Mouse (Mus musculus) limb, embryonic 11.5 days (tissue): ENCODE measurements around the gene P4ha3. TPM values are rescaled to one million over a fixed set of nuclear protein-coding genes. Genes with fewer than 3 reads are reported as not detected.
"Not testable (repeated sequence)": the region's sequence is repeated elsewhere in the genome, so short reads cannot be mapped to it uniquely, and the experiment has no call there.

ENCODE experiments used
- ATAC-seq: fragments of 200-750 bp; cut with Nextera tagmentation; 2 replicates; pipeline ENCODE4 v1.8.0; 2017; ENCODE audit warnings: low read depth; ENCODE audit not compliant: insufficient number of reproducible peaks, low FRiP score, low TSS enrichment
- DNase-seq: peaks from one replicate; pipeline ENCODE4 v3.0.0-alpha.2; 2015; ENCODE audit warnings: low spot score
- H3K27ac ChIP-seq: fragments of 300-500 bp; sonication (generic); replicated peaks from 2 replicates; pipeline ENCODE4 v1.5.1; 2014; ENCODE audit warnings: low read depth, mild to moderate bottlenecking, low read length
- H3K27me3 ChIP-seq: fragments of 300-500 bp; sonication (generic); 2 replicates; pipeline ENCODE4 v1.6.1; 2014; ENCODE audit warnings: mild to moderate bottlenecking, low read length, mixed read lengths; ENCODE audit not compliant: control insufficient read depth, insufficient read depth
- H3K36me3 ChIP-seq: fragments of 300-500 bp; sonication (generic); 2 replicates; pipeline ENCODE4 v1.6.1; 2014; ENCODE audit warnings: mild to moderate bottlenecking, low read length, moderate library complexity, mixed read lengths; ENCODE audit not compliant: control insufficient read depth, insufficient read depth
- H3K4me1 ChIP-seq: fragments of 300-500 bp; sonication (generic); 2 replicates; pipeline ENCODE4 v1.6.1; 2014; ENCODE audit warnings: low read length, mixed read lengths; ENCODE audit not compliant: control insufficient read depth, insufficient read depth
- H3K4me2 ChIP-seq: fragments of 300-500 bp; sonication (generic); 2 replicates; pipeline ENCODE4 v1.6.1; 2014; ENCODE audit warnings: low read depth, mild to moderate bottlenecking, moderate library complexity; ENCODE audit not compliant: severe bottlenecking
- H3K4me3 ChIP-seq: fragments of 300-500 bp; sonication (generic); 2 replicates; pipeline ENCODE4 v1.5.1; 2014; ENCODE audit warnings: low read depth, low read length
- H3K9ac ChIP-seq: fragments of 300-500 bp; sonication (generic); 2 replicates; pipeline ENCODE4 v1.6.1; 2014; ENCODE audit warnings: mild to moderate bottlenecking, low read length
- H3K9me3 ChIP-seq: fragments of 300-500 bp; sonication (generic); 2 replicates; pipeline ENCODE4 v1.6.1; 2016; ENCODE audit warnings: low read length; ENCODE audit not compliant: control insufficient read depth
- WGBS: fragments of 180-500 bp; shearing (Covaris S2); extraction: QIAGEN DNeasy Blood & Tissue Kit; methylation state at CpG from one replicate; pipeline ENCODE4 v1.1.7; 2014; 5-methylcytosine and 5-hydroxymethylcytosine counted together
- polyA plus RNA-seq: library from polyadenylated mRNA; unstranded; fragments of >200 nt; fragmentation: Nextera tagmentation; extraction: Ambion mirVana; gene quantifications from 2 replicates; pipeline ENCODE4 v1.2.1, GENCODE M21; 2014

The P4ha3 gene
- polyA plus RNA-seq = 5.9 and 6.0 TPM in 2 replicates

- Histone ChIP-seq H3K36me3 (no peaks in the 10 kb centered on the region), H3K9me3 (no peaks in the 10 kb centered on the region), H3K4me1 (peaks cover 12% of the 10 kb centered on the region; the same call in 1 of the 2 replicates), H3K9ac (peak within 1 kb of the TSS; percentile 72), H3K27me3 (peaks cover 17% of the 10 kb centered on the region), H3K27ac (no peak within 1 kb of the TSS; the same call in 1 of the 2 replicates), H3K4me3 (peak within 1 kb of the TSS; percentile 50), H3K4me2 (peak within 1 kb of the TSS; percentile 95)
- 2% methylated on average over 47 of the region's 53 CpGs for WGBS
- ATAC-seq (no peak), DNase-seq (peak; percentile 58)
Observed at GRCm38 (mm10) chr7:100285383-100285782, at the start of gene P4ha3. TSS of gene P4ha3 (plus strand) at chr7:100285520.

DNA sequence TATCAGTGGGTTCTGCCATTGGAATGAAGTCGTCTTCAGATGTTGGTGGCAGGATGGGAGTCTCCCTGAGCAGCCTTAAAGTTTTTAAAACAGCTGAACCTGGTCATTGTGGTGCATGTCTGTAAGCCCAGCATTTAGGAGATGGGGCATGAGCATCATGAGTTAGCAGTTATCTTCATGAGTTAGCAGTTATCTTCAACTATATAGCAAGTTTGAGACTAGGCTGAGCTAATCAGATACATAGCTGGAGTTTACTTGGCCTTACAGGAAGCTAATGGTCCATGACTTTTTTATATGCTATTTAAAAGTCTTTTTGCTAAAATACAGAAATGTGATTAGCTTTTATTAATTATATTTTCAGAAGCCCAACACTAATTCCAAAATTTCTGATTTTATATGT, 47.0 kb upstream of the P4ha3 start:
- Histone ChIP-seq H3K4me2 (no peak overlapping the region), H3K4me3 (no peak overlapping the region), H3K9ac (no peak overlapping the region), H3K27ac (no peak overlapping the region), H3K9me3 (no peaks in the 10 kb centered on the region), H3K36me3 (no peaks in the 10 kb centered on the region), H3K27me3 (no peaks in the 10 kb centered on the region), H3K4me1 (no peaks in the 10 kb centered on the region)
- 89% methylated on average over 1 of the region's 1 CpGs for WGBS
- ATAC-seq (no peak), DNase-seq (no peak)

- 42% methylated on average over 2 of the region's 2 CpGs for WGBS
- H3K27ac ChIP-seq = no peak overlapping the region
Observed at GRCm38 (mm10) chr7:100240601-100241000, 44.7 kb upstream of the P4ha3 start.

DNA sequence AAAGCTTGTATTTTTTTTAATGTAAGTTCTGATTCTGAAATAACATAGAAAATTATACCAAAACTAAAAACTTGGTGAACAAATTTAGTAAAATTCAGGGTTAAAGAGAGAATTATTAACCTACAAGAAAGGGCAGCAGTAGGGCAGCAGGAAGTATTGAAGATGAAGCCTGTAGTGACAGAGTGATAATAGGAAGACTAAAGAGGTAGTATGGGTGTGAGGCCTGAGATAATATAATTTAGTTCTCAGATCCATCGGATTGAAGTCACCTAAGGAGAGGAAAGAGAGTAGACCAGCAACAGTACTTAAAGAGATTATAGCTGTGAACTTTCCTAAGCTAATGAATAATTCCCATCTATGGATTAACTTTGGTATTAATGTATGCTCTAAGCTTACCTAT, 42.3 kb upstream of the P4ha3 start:
- ATAC-seq (no peak), DNase-seq (no peak)
- Histone ChIP-seq H3K9me3 (no peaks in the 10 kb centered on the region), H3K9ac (no peak overlapping the region), H3K27ac (no peak overlapping the region), H3K4me2 (no peak overlapping the region), H3K4me3 (no peak overlapping the region), H3K27me3 (no peaks in the 10 kb centered on the region), H3K4me1 (no peaks in the 10 kb centered on the region), H3K36me3 (no peaks in the 10 kb centered on the region)
- WGBS = 94% methylated on average over 1 of the region's 1 CpGs

More at GRCm38 (mm10) chr7:100240601-100241000, 44.7 kb upstream of the P4ha3 start:
- Histone ChIP-seq H3K36me3 (no peaks in the 10 kb centered on the region), H3K4me2 (no peak overlapping the region), H3K9ac (no peak overlapping the region), H3K9me3 (no peaks in the 10 kb centered on the region), H3K4me3 (no peak overlapping the region), H3K27me3 (no peaks in the 10 kb centered on the region), H3K4me1 (no peaks in the 10 kb centered on the region)
- ATAC-seq = no peak
- no peak for DNase-seq

- WGBS = 86% methylated on average over 4 of the region's 4 CpGs
- H3K9me3 ChIP-seq = no peaks in the 10 kb centered on the region
- H3K4me2 ChIP-seq = no peak overlapping the region
- no peak overlapping the region for H3K27ac ChIP-seq
- no peak overlapping the region for H3K9ac ChIP-seq
- H3K4me1 ChIP-seq = no peaks in the 10 kb centered on the region
- no peaks in the 10 kb centered on the region for H3K36me3 ChIP-seq
- DNase-seq = no peak
- H3K27me3 ChIP-seq = no peaks in the 10 kb centered on the region
- ATAC-seq = no peak
- no peak overlapping the region for H3K4me3 ChIP-seq
Observed at GRCm38 (mm10) chr7:100244225-100244624, 41.1 kb upstream of the P4ha3 start.

GRCm38 (mm10) chr7:100245176-100245575, 40.1 kb upstream of the P4ha3 start:
- H3K4me3 ChIP-seq = no peak overlapping the region
- H3K4me2 ChIP-seq = no peak overlapping the region
- H3K27ac ChIP-seq = no peak overlapping the region
- H3K9ac ChIP-seq = no peak overlapping the region
- H3K36me3 ChIP-seq = no peaks in the 10 kb centered on the region
- WGBS = 85% methylated on average over 3 of the region's 3 CpGs
- no peaks in the 10 kb centered on the region for H3K27me3 ChIP-seq
- H3K9me3 ChIP-seq = no peaks in the 10 kb centered on the region
- DNase-seq = no peak
- H3K4me1 ChIP-seq = no peaks in the 10 kb centered on the region
- no peak for ATAC-seq

- WGBS = 92% methylated on average over 5 of the region's 5 CpGs
- Histone ChIP-seq H3K9me3 (no peaks in the 10 kb centered on the region), H3K4me1 (no peaks in the 10 kb centered on the region)
Observed at GRCm38 (mm10) chr7:100250667-100251066, 34.7 kb upstream of the P4ha3 start.

DNA sequence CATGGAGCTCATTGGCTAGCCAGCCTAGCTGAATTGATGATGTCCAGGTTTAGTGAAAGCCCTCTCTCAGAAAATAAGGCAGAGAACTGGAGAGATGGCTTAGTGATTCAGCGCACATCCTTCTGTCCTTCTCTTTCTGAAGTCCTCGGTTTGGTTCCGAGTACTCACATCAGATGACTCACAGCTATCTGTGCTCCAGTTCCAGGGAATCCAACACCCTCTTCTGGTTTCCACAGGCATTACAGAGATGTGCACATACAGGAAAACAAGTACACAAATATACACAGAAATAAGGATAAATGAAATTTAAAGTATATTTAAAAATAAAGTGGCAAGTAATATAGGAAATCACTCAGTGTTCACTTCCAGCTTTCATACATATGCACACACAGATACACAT, 23.0 kb upstream of the P4ha3 start:
- DNase-seq (no peak), ATAC-seq (no peak)
- Histone ChIP-seq H3K9me3 (no peaks in the 10 kb centered on the region), H3K9ac (no peak overlapping the region), H3K27me3 (no peaks in the 10 kb centered on the region), H3K4me2 (no peak overlapping the region), H3K27ac (no peak overlapping the region), H3K4me1 (no peaks in the 10 kb centered on the region), H3K4me3 (no peak overlapping the region), H3K36me3 (no peaks in the 10 kb centered on the region)
- WGBS = 88% methylated on average over 3 of the region's 3 CpGs

More at GRCm38 (mm10) chr7:100250667-100251066, 34.7 kb upstream of the P4ha3 start:
- H3K27ac ChIP-seq = no peak overlapping the region
- H3K36me3 ChIP-seq = no peaks in the 10 kb centered on the region
- H3K4me2 ChIP-seq = no peak overlapping the region
- no peak overlapping the region for H3K4me3 ChIP-seq
- ATAC-seq (no peak), DNase-seq (no peak)
- no peaks in the 10 kb centered on the region for H3K27me3 ChIP-seq
- no peak overlapping the region for H3K9ac ChIP-seq

GRCm38 (mm10) chr7:100264934-100265333, 20.4 kb upstream of the P4ha3 start:
- 47% methylated on average over 17 of the region's 17 CpGs for WGBS
- H3K9me3 ChIP-seq, H3K36me3 ChIP-seq, DNase-seq, H3K27ac ChIP-seq, H3K4me2 ChIP-seq, H3K4me3 ChIP-seq, H3K27me3 ChIP-seq, H3K9ac ChIP-seq, ATAC-seq, H3K4me1 ChIP-seq: not testable (repeated sequence)
